Mouse (Mus musculus) small intestine, adult 2 months (tissue): Measurements from ENCODE around the gene Slc4a8. TPM values are rescaled to one million over a fixed set of nuclear protein-coding genes. Genes with fewer than 3 reads are reported as not detected.

Experiments
- H3K27ac ChIP-seq: fragments of 200-500 bp; 2 replicates; pipeline ENCODE4 v1.5.1; 2012; ENCODE audit warnings: low read depth, low read length, control low read depth, inconsistent platforms; ENCODE audit not compliant: insufficient read depth
- H3K27me3 ChIP-seq: fragments of 200-500 bp; 2 replicates; pipeline ENCODE4 v1.6.1; 2012; ENCODE audit warnings: mild to moderate bottlenecking, moderate library complexity, low read length, inconsistent platforms; ENCODE audit not compliant: control insufficient read depth, insufficient read depth
- H3K36me3 ChIP-seq: fragments of 200-500 bp; 2 replicates; pipeline ENCODE4 v1.6.1; 2012; ENCODE audit warnings: mild to moderate bottlenecking, low read length, control low read depth, inconsistent platforms; ENCODE audit not compliant: control insufficient read depth, insufficient read depth
- H3K4me1 ChIP-seq: fragments of 200-500 bp; 2 replicates; pipeline ENCODE4 v1.6.1; 2012; ENCODE audit warnings: low read length, inconsistent platforms, mixed read lengths; ENCODE audit not compliant: control insufficient read depth, insufficient read depth, insufficient read length
- H3K4me3 ChIP-seq: fragments of 200-500 bp; 2 replicates; pipeline ENCODE4 v1.5.1; 2012; ENCODE audit warnings: low read depth, mild to moderate bottlenecking, control low read depth, inconsistent platforms, low read length, moderate library complexity
- CTCF ChIP-seq: fragments of 200-500 bp; IDR thresholded peaks from 2 replicates; pipeline ENCODE4 v1.5.1; 2012; ENCODE audit warnings: low read depth, mild to moderate bottlenecking, control low read depth, inconsistent platforms, low read length, moderate library complexity, mixed read lengths; ENCODE audit not compliant: insufficient replicate concordance, insufficient read length; ENCODE audit errors: extremely low read depth
- POLR2A ChIP-seq: fragments of 200-500 bp; IDR thresholded peaks from 2 replicates; pipeline ENCODE4 v1.6.1; 2012; ENCODE audit warnings: low read depth, mild to moderate bottlenecking, control low read depth, inconsistent platforms, low read length, moderate library complexity
- WGBS: fragments of 180-500 bp; shearing (Covaris S2); methylation state at CpG from one replicate; pipeline ENCODE4 v1.1.7; 2018; 5-methylcytosine and 5-hydroxymethylcytosine counted together
- polyA plus RNA-seq: library from polyadenylated mRNA; depleted of rRNA; stranded (reverse); fragments of >200 nt; gene quantifications from 2 replicates; pipeline ENCODE4 v1.2.3, GENCODE M21; 2012

Slc4a8 gene
- polyA plus RNA-seq, 1 experiment, result 0.98 TPM

GRCm38 (mm10) chr15:100729281-100729985 lies 32.1 kb upstream of the Slc4a8 start, which contains the start of gene Galnt6:
Gene Galnt6 (minus strand): TSS chr15:100729376.
- H3K27ac ChIP-seq, result peak within 1 kb of the TSS; percentile 93

GRCm38 (mm10) chr15:100731081-100731480 lies 30.5 kb upstream of the Slc4a8 start:
- WGBS, result 28% methylated on average over 9 of the region's 9 CpGs
- peak overlapping the region; percentile 72 for H3K27ac ChIP-seq
- H3K27me3 ChIP-seq, result no peaks in the 10 kb centered on the region
- TF ChIP-seq CTCF, result no peak
- TF ChIP-seq POLR2A, result no peak
- no peak overlapping the region for H3K4me3 ChIP-seq
- H3K36me3 ChIP-seq, result peaks cover 1% of the 10 kb centered on the region
- peaks cover 26% of the 10 kb centered on the region for H3K4me1 ChIP-seq

More at GRCm38 (mm10) chr15:100729281-100729985, 32.1 kb upstream of the Slc4a8 start, which contains the start of gene Galnt6:
- TF ChIP-seq CTCF (no peak), POLR2A (peak; percentile 59; the same call in 1 of the 2 replicates)
- peak within 1 kb of the TSS; percentile 75 for H3K4me3 ChIP-seq
- H3K36me3 ChIP-seq, result peaks cover 9% of the 10 kb centered on the region
- WGBS, result 13% methylated on average over 56 of the region's 57 CpGs
- peaks cover 18% of the 10 kb centered on the region for H3K4me1 ChIP-seq
- no peaks in the 10 kb centered on the region for H3K27me3 ChIP-seq

- H3K27ac ChIP-seq, result 0 out of 2 replicates have a peak overlapping the region, but pooled peaks have one; percentile 18
These were observed 29.0 kb upstream of the Slc4a8 start for GRCm38 (mm10) chr15:100732580-100732979.

GRCm38 (mm10) chr15:100735095-100735952 lies 26.2 kb upstream of the Slc4a8 start:
- Histone ChIP-seq H3K36me3 (no peaks in the 10 kb centered on the region), H3K27me3 (no peaks in the 10 kb centered on the region), H3K4me1 (peaks cover 37% of the 10 kb centered on the region; the same call in 1 of the 2 replicates), H3K27ac (peak overlapping the region; percentile 62), H3K4me3 (no peak overlapping the region)
- WGBS, result 44% methylated on average over 14 of the region's 15 CpGs
- TF ChIP-seq CTCF, result no peak
- no peak for TF ChIP-seq POLR2A

More at GRCm38 (mm10) chr15:100732580-100732979, 29.0 kb upstream of the Slc4a8 start:
- WGBS, result 60% methylated on average over 5 of the region's 5 CpGs
- H3K27me3 ChIP-seq, result no peaks in the 10 kb centered on the region
- peaks cover 32% of the 10 kb centered on the region for H3K4me1 ChIP-seq
- TF ChIP-seq CTCF (no peak), POLR2A (no peak)
- H3K4me3 ChIP-seq, result peak overlapping the region; percentile 14; the same call in 1 of the 2 replicates
- H3K36me3 ChIP-seq, result no peaks in the 10 kb centered on the region

GRCm38 (mm10) chr15:100735953-100736300 lies 25.6 kb upstream of the Slc4a8 start:
- peak overlapping the region; percentile 62 for H3K27ac ChIP-seq
- no peak for TF ChIP-seq POLR2A
- TF ChIP-seq CTCF, result no peak
- no peaks in the 10 kb centered on the region for H3K36me3 ChIP-seq
- no peaks in the 10 kb centered on the region for H3K27me3 ChIP-seq
- 34% methylated on average over 9 of the region's 9 CpGs for WGBS
- H3K4me1 ChIP-seq, result peaks cover 34% of the 10 kb centered on the region; the same call in 1 of the 2 replicates
- no peak overlapping the region for H3K4me3 ChIP-seq

- Histone ChIP-seq H3K4me3 (no peak overlapping the region), H3K27me3 (no peaks in the 10 kb centered on the region), H3K4me1 (peaks cover 28% of the 10 kb centered on the region; the same call in 1 of the 2 replicates), H3K27ac (peak overlapping the region; percentile 97), H3K36me3 (no peaks in the 10 kb centered on the region)
- WGBS, result 37% methylated on average over 3 of the region's 3 CpGs
- TF ChIP-seq CTCF, result no peak
These were observed 23.9 kb upstream of the Slc4a8 start for GRCm38 (mm10) chr15:100737667-100738066.
